ENCODE assay signal across 8 mouse cellular contexts in genomic region chr1:88277098-88277817, GRCm38 (mm10). TPM values are rescaled to one million over a fixed set of nuclear protein-coding genes. Genes with fewer than 3 reads are reported as not detected.
DNase-seq lines count a peak whose midpoint lies in the region; ATAC-seq lines count a peak whose summit lies in the region.

Gene Hjurp (minus strand): TSS chr1:88277633.
Gene Trpm8 (plus strand): TSS chr1:88277661.

- no peaks in the 10 kb centered on the region for H3K27me3 ChIP-seq in hindbrain, embryonic 15.5 days

- peaks cover 4% of the 10 kb centered on the region; the same call in 1 of the 2 replicates for H3K9me3 ChIP-seq in hindbrain, embryonic 15.5 days

- peak within 1 kb of the TSS; percentile 56 for H3K4me2 ChIP-seq in hindbrain, embryonic 15.5 days

- peaks cover 21% of the 10 kb centered on the region for H3K4me1 ChIP-seq in hindbrain, embryonic 15.5 days (replicated peaks)

- peak within 1 kb of the TSS; percentile 52 for H3K9ac ChIP-seq in hindbrain, embryonic 15.5 days

- WGBS in hindbrain, embryonic 15.5 days, result under 1% methylated on average over 50 of the region's 50 CpGs

- peak within 1 kb of the TSS; percentile 57 for H3K27ac ChIP-seq in hindbrain, embryonic 15.5 days (replicated peaks)

- peak; percentile 100 for DNase-seq in T-cell, adult 2 months (ENCODE audit: low spot score)
- DNase-seq in cerebellum, postnatal 36 days, result peak; percentile 100
- DNase-seq in frontal cortex, postnatal 36 days (ENCODE audit: low spot score in 2 of 2), result peak; percentile 100
- DNase-seq in left cerebral cortex, adult 11 months (ENCODE audit: low spot score), result peak; percentile 100
- DNase-seq in lung, postnatal 4 days, result peak; percentile 100
- peak; percentile 100 for DNase-seq in retina, postnatal 7 days (ENCODE audit: low read depth, low spot score)
- peak; percentile 100 for DNase-seq in urinary bladder, adult 2 months (ENCODE audit: low spot score)

- 0 out of 2 replicates have a peak, but pooled peaks cover 14% of the 10 kb centered on the region for H3K36me3 ChIP-seq in hindbrain, embryonic 15.5 days

- peak within 1 kb of the TSS; percentile 42 for H3K4me3 ChIP-seq in hindbrain, embryonic 15.5 days

- ATAC-seq in hindbrain, embryonic 15.5 days (ENCODE audit: low FRiP score, low read depth), result peak; percentile 97

RNA-seq across cellular contexts. Expression of gene Hjurp, which starts in this region (rescaled TPM):
- 77.9 and 81.6 TPM in 2 replicates for polyA plus RNA-seq in hindbrain, embryonic 15.5 days (2015; fragmentation: Nextera tagmentation; extraction: Ambion mirVana)
- polyA plus RNA-seq in urinary bladder, adult 2 months (2012; rRNA removed), result 62.9 and 67.6 TPM in 2 replicates

RNA-seq across cellular contexts. Expression of gene Trpm8, which starts in this region (rescaled TPM):
- polyA plus RNA-seq in hindbrain, embryonic 15.5 days (2015; fragmentation: Nextera tagmentation; extraction: Ambion mirVana), result 0.06 and 0.08 TPM in 2 replicates
- polyA plus RNA-seq in urinary bladder, adult 2 months (2012; rRNA removed), result not detected in 2 replicates

Comparison
In these comparisons a context has a peak if more than half of its experiments do, and no peak if none do; other contexts are left out.
1. Peak in every context shown above with its lines: DNase-seq, ATAC-seq, H3K4me3 ChIP-seq and H3K27ac ChIP-seq.